Mouse (Mus musculus): ENCODE data around the gene Ctbs. TPM values are rescaled to one million over a fixed set of nuclear protein-coding genes. Genes with fewer than 3 reads are reported as not detected.

Gene Ctbs
- polyA plus RNA-seq, 1 experiment from 2014 or later = 11.3 TPM

Other genes with a start within 250 kb of the Ctbs start
- gene Lpar3, start 228.8 kb upstream of the Ctbs start, polyA plus RNA-seq (2014; fragmentation: Nextera tagmentation; extraction: Ambion mirVana) = 46.3 and 51.9 TPM in 2 replicates
- 17.1 and 19.6 TPM in 2 replicates for gene Ssx2ip, start 45.2 kb upstream of the Ctbs start, polyA plus RNA-seq (2014; fragmentation: Nextera tagmentation; extraction: Ambion mirVana)
- gene Spata1, start 50.0 kb downstream of the Ctbs start, polyA plus RNA-seq (2014; fragmentation: Nextera tagmentation; extraction: Ambion mirVana) = 5.5 and 6.5 TPM in 2 replicates
- 1,503 and 1,593 TPM in 2 replicates for gene Gng5, start 50.0 kb downstream of the Ctbs start, polyA plus RNA-seq (2014; fragmentation: Nextera tagmentation; extraction: Ambion mirVana)
- 35.0 and 38.7 TPM in 2 replicates for gene Rpf1, start 71.6 kb downstream of the Ctbs start, polyA plus RNA-seq (2014; fragmentation: Nextera tagmentation; extraction: Ambion mirVana)
- not detected in 2 replicates for gene Uox, start 120.6 kb downstream of the Ctbs start, polyA plus RNA-seq (2014; fragmentation: Nextera tagmentation; extraction: Ambion mirVana)
- not detected in 2 replicates for gene Dnase2b, start 165.8 kb downstream of the Ctbs start, polyA plus RNA-seq (2014; fragmentation: Nextera tagmentation; extraction: Ambion mirVana)
- gene 4930503B20Rik, start 201.5 kb downstream of the Ctbs start, polyA plus RNA-seq (2014; fragmentation: Nextera tagmentation; extraction: Ambion mirVana) = 0.13 TPM in 1 of 2 replicates, not detected in the other
- 1.8 and 3.1 TPM in 2 replicates for gene Samd13, start 235.8 kb downstream of the Ctbs start, polyA plus RNA-seq (2014; fragmentation: Nextera tagmentation; extraction: Ambion mirVana)

Measured in heart, embryonic 14.5 days (tissue).